Mouse (Mus musculus) kidney, postnatal 14 days (tissue): ENCODE results near the gene Ift43.
A peak's percentile ranks its signal among the peaks of the same experiment; 100 is the strongest.

Experiments used
- DNase-seq: peaks from one replicate; pipeline ENCODE4 v3.0.0; 2022; ENCODE audit warnings: mixed read lengths

Gene Ift43

GRCm38 (mm10) chr12:86082481-86083012, at the start of gene Ift43:
Gene Ift43, plus strand, starts transcription at chr12:86082541.
- DNase-seq = peak; percentile 91

DNA sequence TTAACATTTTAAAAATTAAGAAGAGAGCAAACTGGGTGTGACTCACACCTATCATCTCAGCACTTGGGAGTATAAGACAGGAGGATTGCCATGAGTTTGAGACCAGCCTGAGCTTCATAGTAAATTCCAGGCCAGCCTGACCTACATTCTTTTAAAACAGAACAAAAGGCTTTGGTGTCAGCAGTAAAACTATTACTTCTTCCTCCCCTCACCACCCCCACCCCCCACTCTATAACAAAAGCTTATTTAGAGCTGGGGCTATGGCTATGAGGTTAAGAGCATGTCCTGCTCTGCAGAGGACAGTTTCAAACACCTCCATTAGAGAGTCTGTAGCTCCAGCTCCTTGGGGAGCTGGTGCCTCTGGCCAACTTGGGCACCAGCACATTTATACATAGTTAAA, 46.8 kb upstream of the Ift43 start:
- no peak for DNase-seq

DNA sequence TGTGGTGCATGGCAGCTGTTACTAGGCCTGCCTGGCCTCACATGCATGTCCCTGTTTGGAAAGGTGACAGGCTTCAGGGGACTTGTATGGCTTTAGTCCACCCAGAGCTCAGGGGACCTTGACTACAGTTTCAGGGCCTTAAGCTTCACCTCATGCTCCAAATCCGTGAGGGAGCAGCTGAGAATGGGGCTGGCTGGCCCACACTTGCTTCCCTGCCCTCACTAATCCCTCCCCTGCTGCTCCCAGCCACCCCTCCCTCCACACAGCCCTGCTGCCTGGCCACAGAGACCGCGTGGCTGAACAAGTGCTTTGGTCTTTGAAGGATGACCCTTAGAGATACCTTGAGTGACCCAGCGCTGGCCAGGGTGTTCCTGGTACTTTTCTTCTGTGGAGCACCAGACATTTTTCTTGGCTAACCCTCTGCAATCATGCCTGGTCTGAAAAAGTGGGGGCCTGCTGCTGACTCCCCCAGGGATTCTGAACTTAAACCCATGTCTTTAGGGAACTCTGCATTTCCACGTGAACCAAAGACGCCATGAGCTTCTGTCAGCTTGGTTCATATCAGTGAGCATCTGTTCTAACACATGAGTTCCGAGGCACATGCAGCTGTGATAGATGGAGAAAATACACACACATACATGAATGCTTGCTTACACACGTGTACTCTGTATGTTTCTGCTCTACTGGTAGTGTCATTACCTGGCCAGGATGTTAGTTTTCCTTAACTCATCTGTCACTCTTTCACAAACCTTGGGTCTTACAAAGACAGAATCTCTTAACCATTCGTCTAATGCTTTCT, 45.8 kb upstream of the Ift43 start:
- DNase-seq = no peak

GRCm38 (mm10) chr12:86037235-86037921, 45.0 kb upstream of the Ift43 start:
- no peak for DNase-seq

DNA sequence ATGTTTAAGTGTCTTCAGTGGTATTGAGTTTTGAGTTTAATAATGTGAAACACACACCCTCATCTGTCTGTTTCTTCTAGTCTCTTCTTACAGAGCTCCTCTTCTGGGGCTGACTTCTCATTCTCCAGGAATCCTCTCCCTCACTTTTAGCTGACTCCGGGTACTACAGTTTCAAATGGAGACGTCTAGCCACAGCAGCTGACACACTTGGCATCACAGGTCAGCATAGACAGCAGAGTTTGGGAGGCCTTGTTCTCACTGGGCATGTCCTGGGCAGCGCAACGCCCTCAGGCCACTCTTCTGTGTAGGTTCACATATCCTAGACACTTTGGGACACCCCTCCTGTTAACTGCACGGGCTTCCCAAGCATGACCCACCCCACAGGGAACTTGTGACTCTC, 43.3 kb upstream of the Ift43 start:
- DNase-seq = no peak

- no peak for DNase-seq
These were observed 42.6 kb upstream of the Ift43 start for GRCm38 (mm10) chr12:86039751-86040150.

DNA sequence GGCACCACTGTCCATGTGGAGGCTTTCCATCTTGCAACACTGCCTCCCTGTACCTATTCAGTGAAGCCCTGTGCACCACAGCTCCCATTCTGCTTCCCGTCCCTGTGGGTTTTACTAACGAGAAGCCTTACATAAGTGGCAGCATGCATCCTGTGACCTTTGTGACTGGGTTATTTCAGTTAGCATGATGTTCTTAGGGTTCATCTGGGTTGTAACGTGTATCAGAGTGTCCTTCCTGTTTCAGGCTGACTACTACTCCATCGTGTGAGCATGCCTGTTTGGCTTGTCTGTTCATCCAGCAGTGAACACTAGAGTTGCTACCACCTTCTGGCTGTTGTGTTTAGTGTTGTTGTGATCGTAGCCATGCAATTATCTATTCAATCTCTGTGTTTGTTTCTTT, 36.2 kb upstream of the Ift43 start:
- no peak for DNase-seq

GRCm38 (mm10) chr12:86046776-86047175, 35.6 kb upstream of the Ift43 start:
- DNase-seq = no peak

- no peak for DNase-seq
These were observed 35.0 kb upstream of the Ift43 start for GRCm38 (mm10) chr12:86047376-86047775.

- no peak for DNase-seq
These were observed 32.5 kb upstream of the Ift43 start for GRCm38 (mm10) chr12:86049813-86050212.

GRCm38 (mm10) chr12:86051477-86051876, 30.9 kb upstream of the Ift43 start:
- no peak for DNase-seq

DNA sequence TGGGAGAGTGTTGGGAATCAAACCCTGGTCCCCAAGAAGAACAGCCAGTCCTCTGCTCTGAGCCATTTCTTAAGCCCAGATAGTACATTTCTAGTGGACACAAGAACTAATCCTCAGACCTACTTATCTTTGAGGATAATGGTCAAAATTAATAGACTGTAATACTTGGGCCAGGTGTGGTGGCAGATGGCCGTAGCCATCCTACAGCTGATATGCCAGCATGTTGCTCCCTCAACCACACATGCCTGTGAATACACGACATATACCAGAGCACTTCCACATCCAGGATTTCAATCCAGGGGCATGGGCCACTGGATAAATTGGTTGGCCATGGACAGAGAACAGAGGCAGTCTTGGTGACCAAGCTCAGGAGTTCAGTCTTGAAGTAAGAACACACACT, 27.0 kb upstream of the Ift43 start:
- DNase-seq = no peak

DNA sequence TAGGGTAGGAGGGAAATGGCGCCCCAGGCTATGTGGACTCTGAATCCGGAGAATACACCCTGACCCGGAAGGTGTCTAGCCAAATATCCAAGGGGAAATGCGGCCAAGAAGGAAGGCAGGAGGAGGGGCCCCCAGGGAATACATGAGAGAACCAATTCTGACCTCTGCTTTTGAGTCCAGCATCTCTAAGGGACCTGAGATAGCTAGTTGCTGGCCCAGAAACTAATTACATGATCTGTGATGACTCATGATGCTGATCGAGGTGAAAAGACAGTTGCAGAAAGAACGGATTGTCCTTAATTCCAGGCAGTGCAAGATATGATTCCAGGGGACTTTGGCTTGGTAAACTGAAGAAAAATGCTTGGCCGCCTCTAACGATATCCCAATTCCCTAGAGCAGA, 25.4 kb upstream of the Ift43 start:
- DNase-seq = no peak

GRCm38 (mm10) chr12:86057516-86057915, 24.8 kb upstream of the Ift43 start:
- DNase-seq = no peak

DNA sequence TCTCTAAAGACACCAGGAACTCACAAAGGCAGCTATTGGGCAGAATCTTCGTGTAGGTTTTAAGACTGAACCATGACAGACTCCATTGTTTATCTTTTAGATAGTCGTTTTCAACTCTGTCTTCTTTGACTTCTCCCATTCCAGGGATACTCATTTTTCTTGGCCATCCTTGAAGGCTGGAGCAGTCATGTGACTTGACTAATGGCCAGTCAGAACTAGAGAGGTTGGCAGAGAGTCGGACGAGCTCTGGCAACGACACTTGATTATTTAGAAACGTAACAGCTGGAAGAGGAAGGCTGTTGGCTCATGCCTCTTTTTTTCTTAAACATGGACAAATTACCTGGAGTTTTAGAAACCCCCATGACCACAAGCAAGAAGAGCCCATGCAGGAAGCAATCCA, 23.0 kb upstream of the Ift43 start:
- DNase-seq = no peak

DNA sequence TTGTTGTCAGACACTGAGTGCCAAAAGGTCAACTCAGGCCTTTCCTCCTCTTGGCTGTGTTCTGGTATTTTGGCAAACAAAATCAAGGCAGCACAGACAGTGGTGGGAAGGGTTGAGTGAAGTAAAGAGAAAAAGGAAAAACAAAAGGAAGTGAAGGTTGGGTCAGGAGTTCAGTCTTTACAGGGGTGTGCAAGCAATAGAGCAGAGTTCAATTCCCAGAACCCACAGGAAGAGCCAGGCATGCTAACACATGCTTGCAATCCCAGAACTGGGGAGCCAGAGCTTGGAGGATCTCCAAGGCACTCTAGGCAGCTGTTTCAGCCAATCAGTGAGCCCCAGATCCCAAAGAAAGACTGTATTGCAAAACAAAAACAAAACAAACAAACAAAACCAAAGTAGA, 17.5 kb upstream of the Ift43 start:
- DNase-seq = no peak

DNA sequence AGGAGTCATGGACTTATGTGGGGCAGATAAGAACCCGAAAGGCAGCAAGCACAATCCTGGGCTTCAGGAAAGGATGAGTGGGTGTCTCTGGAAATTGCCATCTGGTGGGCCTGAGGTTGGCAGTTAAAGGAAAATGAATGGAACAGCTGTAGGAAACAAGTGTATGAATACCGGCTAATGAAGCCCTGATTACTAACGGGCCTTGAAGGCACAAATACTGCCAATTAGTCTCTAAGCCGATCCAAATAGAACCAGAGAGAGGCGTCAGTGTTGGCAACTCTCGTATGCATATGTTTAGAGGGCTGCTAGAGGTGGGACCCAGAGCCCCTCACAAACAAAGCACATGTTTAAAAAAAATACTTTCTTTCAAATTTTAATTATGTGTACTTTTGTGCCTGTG, 10.9 kb upstream of the Ift43 start:
- DNase-seq = no peak

DNA sequence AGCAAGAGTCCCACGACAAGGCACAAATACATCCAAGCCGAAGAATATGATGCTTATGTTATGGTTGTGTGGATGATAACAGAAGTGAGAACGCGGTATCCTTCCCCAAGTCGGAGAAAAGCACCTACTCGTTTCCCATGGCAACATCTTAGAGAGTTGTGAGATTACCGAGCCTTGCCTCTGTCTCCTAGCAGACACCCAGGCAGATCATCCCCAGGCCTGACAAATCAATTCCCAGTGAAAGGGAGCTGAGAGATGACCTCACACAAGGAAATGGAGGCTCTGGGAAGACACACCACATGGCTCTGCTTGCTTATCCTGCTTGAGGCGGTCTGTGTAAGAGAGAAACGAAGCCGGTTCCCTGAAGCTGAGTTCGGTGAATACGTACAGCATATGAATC, 7.7 kb upstream of the Ift43 start:
- no peak for DNase-seq

DNA sequence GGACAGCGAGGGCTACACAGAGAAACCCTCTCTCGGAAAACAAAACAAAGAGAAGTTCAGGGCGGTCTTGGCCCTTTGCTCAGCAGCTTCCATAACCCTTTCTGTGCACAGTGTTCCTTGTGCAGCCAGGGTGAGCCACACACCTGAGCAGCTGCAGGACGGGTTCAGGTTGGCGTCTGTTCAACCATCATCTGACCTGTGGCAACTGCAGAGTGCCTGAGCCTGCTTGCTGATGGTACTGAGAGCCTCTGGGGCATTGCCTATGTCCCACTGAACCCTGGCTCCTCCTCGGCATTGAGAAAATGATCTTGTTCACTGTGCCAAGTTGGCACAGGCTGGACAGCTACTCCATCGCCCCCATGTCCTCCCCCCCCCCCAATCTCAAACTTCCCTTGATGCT, 7.0 kb upstream of the Ift43 start:
- no peak for DNase-seq

- peak; percentile 48 for DNase-seq
These were observed 5.9 kb upstream of the Ift43 start for GRCm38 (mm10) chr12:86076321-86076901.

DNA sequence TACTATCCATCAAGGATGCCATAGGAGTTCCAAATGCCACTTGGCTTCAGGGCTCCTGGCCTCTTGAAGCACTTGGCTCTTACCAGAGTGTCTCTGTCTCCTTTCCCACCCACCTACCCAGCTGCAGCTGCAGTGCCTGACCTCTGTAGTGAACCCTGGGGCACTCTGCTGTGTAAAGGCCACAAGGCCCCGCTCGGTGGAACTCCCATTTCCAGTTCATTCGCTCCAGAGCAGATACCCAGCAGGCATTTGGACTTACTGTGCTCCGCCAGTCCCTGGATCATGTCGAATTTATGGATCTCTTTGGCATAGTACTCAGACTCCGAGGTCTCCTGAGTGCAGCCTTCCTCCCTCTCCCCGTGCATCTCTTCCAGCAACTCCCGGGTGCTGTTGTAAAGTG, 5.0 kb upstream of the Ift43 start:
- DNase-seq = no peak

DNA sequence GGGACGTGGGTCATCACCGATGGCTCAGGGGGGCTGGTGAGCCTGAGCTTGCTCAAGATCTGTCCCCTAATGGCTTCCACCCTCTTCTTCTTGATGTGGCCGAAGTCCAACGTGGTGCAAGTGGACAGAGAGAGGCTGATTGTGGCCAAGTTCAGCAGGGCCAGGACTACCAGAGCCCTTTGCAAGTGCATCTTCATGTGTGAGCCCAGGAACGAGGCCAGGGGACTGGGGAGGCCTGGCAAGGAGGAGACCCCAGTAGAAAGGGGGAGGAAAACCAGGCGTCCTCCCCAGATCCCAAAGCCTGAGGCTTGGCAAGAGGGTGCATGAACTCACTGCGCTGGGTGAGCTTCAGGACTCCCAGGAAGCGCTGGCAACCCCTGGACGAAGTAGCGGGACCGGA, 4.6 kb upstream of the Ift43 start:
- no peak for DNase-seq

- DNase-seq = no peak
These were observed 4.2 kb upstream of the Ift43 start for GRCm38 (mm10) chr12:86078176-86078552.
